32 mouse cellular contexts compared by ENCODE assay signal in the genomic region with DNA sequence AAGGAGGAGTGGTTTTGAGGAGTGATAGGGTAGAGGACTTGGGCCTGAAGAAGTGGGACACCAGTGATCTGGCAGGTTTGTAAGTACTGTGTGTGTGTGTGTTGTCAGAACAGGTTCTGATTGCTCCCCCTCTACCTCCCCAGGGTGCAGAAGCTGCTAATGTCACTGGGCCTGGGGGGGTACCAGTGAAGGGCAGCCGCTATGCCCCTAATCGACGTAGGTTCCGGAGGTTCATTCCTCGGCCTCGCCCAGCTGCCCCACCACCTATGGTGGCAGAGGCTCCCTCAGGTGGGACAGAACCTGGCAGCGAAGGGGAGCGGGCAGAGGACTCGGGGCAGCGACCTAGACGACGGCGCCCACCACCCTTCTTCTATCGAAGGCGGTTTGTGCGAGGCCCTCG. TPM values are rescaled to one million over a fixed set of nuclear protein-coding genes. Genes with fewer than 3 reads are reported as not detected.
"Had no signal": no experiment of that assay in that cellular context is flagged by ENCODE, and none has a peak within 500 bp of the region (broad histone marks: within the 10 kb centered on the region; RNA-seq: fewer than 3 reads in every experiment).

No protein-coding gene starts in this region.

- H3K4me2 ChIP-seq: hindbrain, embryonic 13.5 days; hindbrain, embryonic 15.5 days; kidney, embryonic 15.5 days; limb, embryonic 13.5 days; limb, embryonic 15.5 days; liver, embryonic 12.5 days had no signal

- H3K9me3 ChIP-seq: hindbrain, embryonic 13.5 days; hindbrain, embryonic 15.5 days; kidney, embryonic 15.5 days; limb, embryonic 13.5 days; limb, embryonic 15.5 days; liver, embryonic 12.5 days had no signal

- ATAC-seq: forebrain, postnatal 0 days; hindbrain, postnatal 0 days; intestine, embryonic 16.5 days; liver, embryonic 12.5 days had no signal

- H3K4me3 ChIP-seq: hindbrain, embryonic 13.5 days; hindbrain, embryonic 15.5 days; kidney, embryonic 15.5 days; limb, embryonic 13.5 days; limb, embryonic 15.5 days; liver, embryonic 12.5 days had no signal

- H3K27ac ChIP-seq: hindbrain, embryonic 13.5 days; hindbrain, embryonic 15.5 days; hindbrain, postnatal 0 days; kidney, embryonic 15.5 days; kidney, postnatal 0 days; limb, embryonic 13.5 days; limb, embryonic 15.5 days; liver, embryonic 12.5 days; liver, embryonic 14.5 days had no signal

- H3K9ac ChIP-seq: forebrain, postnatal 0 days; hindbrain, embryonic 15.5 days; kidney, embryonic 15.5 days; limb, embryonic 13.5 days; limb, embryonic 15.5 days; liver, embryonic 12.5 days; liver, embryonic 14.5 days had no signal

- DNase-seq: forebrain, postnatal 0 days; gastrocnemius, postnatal 10 days; gastrocnemius, postnatal 25 days; heart, postnatal 10 days; kidney, adult 11 months; kidney, adult 2 months; kidney, adult 9 months; kidney, postnatal 14 days; kidney, postnatal 36 days; layer of hippocampus, adult 9-11 months; layer of hippocampus, postnatal 36 days; left cerebral cortex, postnatal 4 days had no signal

- H3K36me3 ChIP-seq: hindbrain, embryonic 13.5 days; hindbrain, embryonic 15.5 days had no signal

RNA-seq across cellular contexts. Expression of gene Ybx2, which starts 4.1 kb away (rescaled TPM):
- total RNA-seq: liver, adult 2 months had no signal
- polyA plus RNA-seq: liver, adult 2 months had no signal

RNA-seq across cellular contexts. Expression of gene Slc2a4, which starts 8.3 kb away (rescaled TPM):
- total RNA-seq: hematopoietic stem cell, adult 5-6 weeks had no signal

RNA-seq across cellular contexts. Expression of gene Cldn7, which starts 24.8 kb away (rescaled TPM):
- total RNA-seq: forebrain, postnatal 0 days; gastrocnemius, adult 18-20 months; heart, postnatal 10 days; hindbrain, postnatal 0 days; layer of hippocampus, adult 18-20 months; layer of hippocampus, adult 8-10 months; layer of hippocampus, postnatal 14 days; layer of hippocampus, postnatal 36 days; left cerebral cortex, adult 18-20 months; left cerebral cortex, adult 8-10 months; left cerebral cortex, postnatal 10 days; left cerebral cortex, postnatal 25 days; left cerebral cortex, postnatal 4 days had no signal
